Mouse (Mus musculus) frontal cortex, adult (tissue): ENCODE data around the gene Gm21891.
"Not testable (repeated sequence)": the region's sequence is repeated elsewhere in the genome, so short reads cannot be mapped to it uniquely, and the experiment has no call there.

Experiments
- ATAC-seq: cut with Nextera tagmentation; 2 replicates; pipeline ENCODE4 v1.9.2; 2017; ENCODE audit warnings: mild to moderate bottlenecking, moderate library complexity, mixed read lengths; ENCODE audit not compliant: low TSS enrichment

Gene Gm21891

DNA sequence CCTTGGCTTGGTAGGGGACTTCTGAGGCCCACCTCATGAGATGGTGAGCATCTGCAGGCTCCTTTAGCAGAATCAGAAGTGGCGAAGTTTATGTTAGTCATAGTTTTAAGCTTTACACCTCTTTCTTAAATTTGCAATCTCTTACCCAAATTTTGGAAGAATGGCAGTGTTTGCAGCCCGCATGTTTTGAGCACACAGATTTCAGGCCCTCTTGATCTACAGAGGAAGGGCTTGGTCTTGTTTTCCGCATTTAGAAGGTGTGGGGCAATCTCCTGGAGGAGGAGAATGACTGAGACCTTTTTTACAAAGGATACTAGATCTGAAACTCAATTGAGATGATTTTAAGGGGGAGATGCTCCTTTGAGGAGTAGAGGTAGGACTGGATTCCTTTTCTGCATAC is at the start of gene Gm21891:
Gm21891 (minus strand) TSS at position 101 of the 400 bp plus-strand sequence.
- ATAC-seq, result not testable (repeated sequence)

DNA sequence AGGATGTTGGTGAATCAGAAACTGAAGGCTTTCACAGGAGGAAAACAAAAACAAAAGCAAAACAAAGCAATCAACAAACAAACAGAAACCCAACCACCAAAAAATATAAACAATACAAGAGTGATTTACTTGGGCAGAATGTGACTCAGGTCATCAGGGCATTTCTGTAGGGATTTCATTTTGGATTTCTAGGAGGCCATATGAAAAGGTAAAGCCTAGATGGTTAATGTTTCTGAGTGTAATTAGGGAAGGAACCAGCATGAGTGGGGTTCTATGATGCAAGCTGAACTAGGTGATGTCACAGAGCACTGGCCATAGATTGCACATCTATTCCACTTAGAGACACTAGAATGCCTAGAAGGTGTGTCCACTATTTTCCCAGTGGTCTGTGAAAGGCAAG is 28.4 kb upstream of the Gm21891 start, which contains the start of gene Gm21425:
Gm21425 (plus strand) TSS at position 301 of the 400 bp plus-strand sequence.
- ATAC-seq, result not testable (repeated sequence)
